Mouse (Mus musculus) CH12.LX (cell line): ENCODE results near the gene Chst11. TPM values are rescaled to one million over a fixed set of nuclear protein-coding genes. Genes with fewer than 3 reads are reported as not detected.

Experiments used
- DNase-seq: peaks from one replicate; pipeline ENCODE4 v3.0.0-alpha.2; 2013; ENCODE audit errors: extremely low read depth
- H3K27ac ChIP-seq: 2 replicates; pipeline ENCODE4 v1.5.1; 2012; ENCODE audit warnings: low read depth, mild to moderate bottlenecking, control low read depth, moderate library complexity; ENCODE audit not compliant: insufficient read depth
- H3K27me3 ChIP-seq: replicated peaks from 2 replicates; pipeline ENCODE3; 2012; ENCODE audit warnings: inconsistent platforms
- H3K36me3 ChIP-seq, 2 experiments: replicated peaks in 1 of 2; 2 replicates each; pipeline versions ENCODE3 to v1.6.1; 2012; ENCODE audit warnings: inconsistent platforms in 1 of 2, low read length in 1 of 2, mild to moderate bottlenecking in 1 of 2, mixed read lengths in 1 of 2, moderate library complexity in 1 of 2; ENCODE audit not compliant: control insufficient read depth in 1 of 2, insufficient read depth in 1 of 2
- H3K4me1 ChIP-seq, 2 experiments: 2 replicates each; pipeline ENCODE4 v1.6.1; 2012; ENCODE audit warnings: inconsistent platforms in 1 of 2, moderate library complexity in 1 of 2; ENCODE audit not compliant: insufficient read depth in 2 of 2, control insufficient read depth in 1 of 2
- H3K4me2 ChIP-seq: 2 replicates; pipeline ENCODE4 v1.6.1; 2012; ENCODE audit warnings: low read depth, mild to moderate bottlenecking, control low read depth; ENCODE audit not compliant: poor library complexity, insufficient read depth, severe bottlenecking
- H3K4me3 ChIP-seq, 3 experiments: fragments of 150-350 bp in 1 of 3; sonication (generic) in 1 of 3; replicated peaks in 1 of 3; 2 replicates each; pipeline versions ENCODE3 to v1.5.1; 2011 to 2012; ENCODE audit warnings: low read depth in 2 of 3, low read length in 2 of 3, mild to moderate bottlenecking in 2 of 3, moderate library complexity in 2 of 3, control low read depth in 1 of 3, improper control_type of control experiment in 1 of 3, inconsistent platforms in 1 of 3, mixed read lengths in 1 of 3; ENCODE audit not compliant: poor library complexity in 1 of 3
- H3K79me2 ChIP-seq: replicated peaks from 2 replicates; pipeline ENCODE4 v1.6.1; 2012; ENCODE audit warnings: mild to moderate bottlenecking, moderate library complexity; ENCODE audit not compliant: control insufficient read depth, poor library complexity, insufficient read depth, severe bottlenecking; ENCODE audit errors: extremely low read depth
- H3K9ac ChIP-seq: 2 replicates; pipeline ENCODE4 v1.6.1; 2012; ENCODE audit warnings: low read depth, mild to moderate bottlenecking, control low read depth, moderate library complexity; ENCODE audit not compliant: insufficient read depth
- H3K9me3 ChIP-seq: replicated peaks from 2 replicates; pipeline ENCODE3; 2012; ENCODE audit warnings: low read length, inconsistent platforms, mixed read lengths
- BHLHE40 ChIP-seq: IDR thresholded peaks from 2 replicates; pipeline ENCODE4 v1.6.1; 2011; ENCODE audit warnings: mild to moderate bottlenecking, low read depth, low read length, improper control_type of control experiment
- CHD2 ChIP-seq: IDR thresholded peaks from 2 replicates; pipeline ENCODE4 v1.6.1; 2011; ENCODE audit warnings: low read length, improper control_type of control experiment
- CTCF ChIP-seq, 2 experiments: IDR thresholded peaks in 1 of 2; conservative IDR thresholded peaks in 1 of 2; 2 replicates each; pipeline ENCODE4 v1.5.1; 2011 to 2012; ENCODE audit warnings: low read depth in 2 of 2, low read length in 2 of 2, improper control_type of control experiment in 1 of 2, inconsistent platforms in 1 of 2, mild to moderate bottlenecking in 1 of 2, moderate library complexity in 1 of 2
- E2F4 ChIP-seq: IDR thresholded peaks from 2 replicates; pipeline ENCODE4 v1.6.1; 2011; ENCODE audit warnings: low read depth, low read length, improper control_type of control experiment; ENCODE audit not compliant: insufficient replicate concordance
- ELF1 ChIP-seq: IDR thresholded peaks from 2 replicates; pipeline ENCODE4 v1.6.1; 2014; ENCODE audit warnings: low read depth, mild to moderate bottlenecking, inconsistent platforms, low read length, improper control_type of control experiment
- IRF4 ChIP-seq: IDR thresholded peaks from 2 replicates; pipeline ENCODE4 v1.6.1; 2014; ENCODE audit warnings: low read depth, mild to moderate bottlenecking, inconsistent platforms, low read length, improper control_type of control experiment
- JUN ChIP-seq: IDR thresholded peaks from 2 replicates; pipeline ENCODE4 v1.6.1; 2011; ENCODE audit warnings: low read depth, mild to moderate bottlenecking, low read length, improper control_type of control experiment, moderate library complexity; ENCODE audit not compliant: insufficient read depth
- MEF2A ChIP-seq: IDR thresholded peaks from 2 replicates; pipeline ENCODE4 v1.6.1; 2014; ENCODE audit warnings: low read depth, mild to moderate bottlenecking, inconsistent platforms, low read length, improper control_type of control experiment, borderline replicate concordance
- MXI1 ChIP-seq: IDR thresholded peaks from 2 replicates; pipeline ENCODE4 v1.6.1; 2011; ENCODE audit warnings: mild to moderate bottlenecking, low read depth, low read length, improper control_type of control experiment
- MYC ChIP-seq: IDR thresholded peaks from 2 replicates; pipeline ENCODE4 v1.6.1; 2011; ENCODE audit warnings: low read depth, mild to moderate bottlenecking, improper control_type of control experiment, low read length
- POLR2AphosphoS2 ChIP-seq: IDR thresholded peaks from 2 replicates; pipeline ENCODE4 v1.6.1; 2011; ENCODE audit warnings: low read depth, low read length, improper control_type of control experiment
- RCOR1 ChIP-seq: conservative IDR thresholded peaks from 2 replicates; pipeline ENCODE4 v1.6.1; 2012; ENCODE audit warnings: low read depth, mild to moderate bottlenecking, inconsistent platforms, low read length, improper control_type of control experiment
- SIN3A ChIP-seq: IDR thresholded peaks from 2 replicates; pipeline ENCODE4 v1.6.1; 2012; ENCODE audit warnings: low read length, improper control_type of control experiment, inconsistent platforms
- TCF12 ChIP-seq: IDR thresholded peaks from 2 replicates; pipeline ENCODE4 v1.6.1; 2014; ENCODE audit warnings: low read depth, mild to moderate bottlenecking, inconsistent platforms, low read length, improper control_type of control experiment
- UBTF ChIP-seq: IDR thresholded peaks from 2 replicates; pipeline ENCODE4 v1.6.1; 2012; ENCODE audit warnings: low read depth, mild to moderate bottlenecking, inconsistent platforms, low read length, improper control_type of control experiment, moderate library complexity
- ZKSCAN1 ChIP-seq: IDR thresholded peaks from 2 replicates; pipeline ENCODE4 v1.6.1; 2012; ENCODE audit warnings: low read depth, inconsistent platforms, low read length, improper control_type of control experiment, borderline replicate concordance
- dilution Hi-C: fragments of 300-500 bp; cut with MboI; formaldehyde crosslinking; loops from 2 replicates; pipeline ENCODE4 v1.14.3; 2020; ENCODE audit warnings: low sequenced_read_pairs; ENCODE audit not compliant: extremely low pct_unique_long_range_greater_than_20kb, extremely low pct_ligation_motif_present
- in situ Hi-C: fragments of 300-500 bp; cut with MboI; formaldehyde crosslinking; loops from 3 replicates; pipeline ENCODE4 v1.14.3; 2019; ENCODE audit warnings: low sequenced_read_pairs, low pct_ligation_motif_present, low pct_unique_long_range_greater_than_20kb, mixed read lengths
- polyA plus RNA-seq: library from polyadenylated mRNA; unstranded; fragments of >175 nt; gene quantifications from 2 replicates; pipeline ENCODE4 v1.2.1, GENCODE M21; 2012; ENCODE audit warnings: low read depth; ENCODE audit not compliant: insufficient read length
- total RNA-seq, 2 experiments: library from RNA; depleted of rRNA; stranded (reverse); fragments of 300-350 nt in 1 of 2; fragments of >200 nt in 1 of 2; gene quantifications; 2 replicates each; pipeline ENCODE4 v1.2.3; 2012 to 2014

Chst11 gene
- total and polyA plus RNA-seq, 3 experiments = 3.6 to 5.3 (median 4.5) TPM

- Histone ChIP-seq H3K4me2 (no peak overlapping the region), H3K27me3 (no peaks in the 10 kb centered on the region), H3K79me2 (no peaks in the 10 kb centered on the region)
- in situ Hi-C loops = no loop called here
- dilution Hi-C loops = no loop called here
- TF ChIP-seq BHLHE40 (no peak), MXI1 (no peak), UBTF (no peak), ZKSCAN1 (no peak), E2F4 (no peak), POLR2AphosphoS2 (no peak), IRF4 (no peak), RCOR1 (no peak), MEF2A (no peak), CTCF (conservative IDR thresholded peaks at IDR 0.05 in 1 of 2, IDR thresholded peaks at IDR 0.05 in 1 of 2; ENCODE audit: low read depth in 2 of 2, low read length in 2 of 2) (no peak), MYC (no peak), CHD2 (no peak), SIN3A (no peak), ELF1 (no peak), JUN (no peak), TCF12 (no peak)
- TF ChIP-seq, all 38 proteins: peak for 0
- DNase-seq = no peak
- H3K9ac ChIP-seq = no peak overlapping the region
- no peak overlapping the region for H3K27ac ChIP-seq
- H3K36me3 ChIP-seq = no peaks in the 10 kb centered on the region
- H3K4me3 ChIP-seq = no peak overlapping the region
- no peaks in the 10 kb centered on the region for H3K4me1 ChIP-seq
- no peaks in the 10 kb centered on the region for H3K9me3 ChIP-seq
Observed at GRCm38 (mm10) chr10:83244131-83244530, 258.8 kb downstream of the Chst11 start.

Other genes with a start within 250 kb of the Chst11 start
- gene Nfyb, start 221.4 kb upstream of the Chst11 start, total RNA-seq (2012; rRNA removed) = 26.6 and 27.2 TPM in 2 replicates
- 39.6 and 45.4 TPM in 2 replicates for gene Nfyb, start 221.4 kb upstream of the Chst11 start, total RNA-seq (2014; rRNA removed)
- 24.0 and 25.0 TPM in 2 replicates for gene Nfyb, start 221.4 kb upstream of the Chst11 start, polyA plus RNA-seq
- gene Txnrd1, start 151.5 kb upstream of the Chst11 start, total RNA-seq (2012; rRNA removed) = 92.1 and 106 TPM in 2 replicates
- gene Txnrd1, start 151.5 kb upstream of the Chst11 start, total RNA-seq (2014; rRNA removed) = 133 and 147 TPM in 2 replicates
- 254 and 256 TPM in 2 replicates for gene Txnrd1, start 151.5 kb upstream of the Chst11 start, polyA plus RNA-seq
- gene Eid3, start 118.9 kb upstream of the Chst11 start, total RNA-seq (2012; rRNA removed) = 1.5 and 1.6 TPM in 2 replicates
- 1.4 and 1.7 TPM in 2 replicates for gene Eid3, start 118.9 kb upstream of the Chst11 start, total RNA-seq (2014; rRNA removed)
- gene Eid3, start 118.9 kb upstream of the Chst11 start, polyA plus RNA-seq = 3.5 and 4.0 TPM in 2 replicates